Comparison of ENCODE assay signal across 21 mouse cellular contexts in genomic region chr9:23344353-23344752, GRCm38 (mm10).
"Had no signal": no experiment of that assay in that cellular context is flagged by ENCODE, and none has a peak within 500 bp of the region (broad histone marks: within the 10 kb centered on the region; RNA-seq: fewer than 3 reads in every experiment).

No protein-coding gene starts in this region.

- H3K27ac ChIP-seq: forebrain, embryonic 15.5 days; hindbrain, embryonic 13.5 days; hindbrain, embryonic 15.5 days; hindbrain, postnatal 0 days; limb, embryonic 13.5 days; limb, embryonic 15.5 days had no signal

- H3K36me3 ChIP-seq: forebrain, embryonic 15.5 days; heart, embryonic 10.5 days; heart, embryonic 12.5 days; hindbrain, embryonic 13.5 days; hindbrain, embryonic 15.5 days; limb, embryonic 13.5 days; limb, embryonic 15.5 days had no signal

- H3K9ac ChIP-seq: forebrain, embryonic 15.5 days; forebrain, postnatal 0 days; heart, embryonic 12.5 days; hindbrain, embryonic 13.5 days; hindbrain, embryonic 15.5 days; limb, embryonic 13.5 days; limb, embryonic 15.5 days had no signal

- H3K4me2 ChIP-seq: forebrain, embryonic 15.5 days; heart, embryonic 12.5 days; hindbrain, embryonic 13.5 days; hindbrain, embryonic 15.5 days; limb, embryonic 13.5 days; limb, embryonic 15.5 days had no signal

- H3K27me3 ChIP-seq: forebrain, embryonic 15.5 days; heart, embryonic 12.5 days; hindbrain, embryonic 13.5 days; hindbrain, embryonic 15.5 days; limb, embryonic 15.5 days had no signal

- H3K4me3 ChIP-seq: forebrain, embryonic 15.5 days; heart, embryonic 10.5 days; heart, embryonic 12.5 days; hindbrain, embryonic 13.5 days; hindbrain, embryonic 15.5 days; limb, embryonic 13.5 days; limb, embryonic 15.5 days had no signal

- DNase-seq: forebrain, postnatal 0 days; gastrocnemius, postnatal 14 days; gastrocnemius, postnatal 36 days; heart, postnatal 36 days; kidney, adult 11 months; kidney, adult 2 months; kidney, adult 9 months; kidney, postnatal 14 days; kidney, postnatal 36 days; layer of hippocampus, adult 9-11 months; layer of hippocampus, postnatal 36 days; left cerebral cortex, postnatal 4 days had no signal

- H3K4me1 ChIP-seq: forebrain, embryonic 15.5 days; hindbrain, embryonic 13.5 days; hindbrain, embryonic 15.5 days had no signal

- ATAC-seq: forebrain, embryonic 15.5 days; forebrain, postnatal 0 days; hindbrain, postnatal 0 days; intestine, embryonic 16.5 days had no signal

- H3K9me3 ChIP-seq: forebrain, embryonic 15.5 days; heart, embryonic 10.5 days; heart, embryonic 12.5 days; hindbrain, embryonic 13.5 days; hindbrain, embryonic 15.5 days; limb, embryonic 13.5 days; limb, embryonic 15.5 days had no signal
